Mouse (Mus musculus): Measurements from ENCODE around the gene Tmcc2.

Gene Tmcc2

DNA sequence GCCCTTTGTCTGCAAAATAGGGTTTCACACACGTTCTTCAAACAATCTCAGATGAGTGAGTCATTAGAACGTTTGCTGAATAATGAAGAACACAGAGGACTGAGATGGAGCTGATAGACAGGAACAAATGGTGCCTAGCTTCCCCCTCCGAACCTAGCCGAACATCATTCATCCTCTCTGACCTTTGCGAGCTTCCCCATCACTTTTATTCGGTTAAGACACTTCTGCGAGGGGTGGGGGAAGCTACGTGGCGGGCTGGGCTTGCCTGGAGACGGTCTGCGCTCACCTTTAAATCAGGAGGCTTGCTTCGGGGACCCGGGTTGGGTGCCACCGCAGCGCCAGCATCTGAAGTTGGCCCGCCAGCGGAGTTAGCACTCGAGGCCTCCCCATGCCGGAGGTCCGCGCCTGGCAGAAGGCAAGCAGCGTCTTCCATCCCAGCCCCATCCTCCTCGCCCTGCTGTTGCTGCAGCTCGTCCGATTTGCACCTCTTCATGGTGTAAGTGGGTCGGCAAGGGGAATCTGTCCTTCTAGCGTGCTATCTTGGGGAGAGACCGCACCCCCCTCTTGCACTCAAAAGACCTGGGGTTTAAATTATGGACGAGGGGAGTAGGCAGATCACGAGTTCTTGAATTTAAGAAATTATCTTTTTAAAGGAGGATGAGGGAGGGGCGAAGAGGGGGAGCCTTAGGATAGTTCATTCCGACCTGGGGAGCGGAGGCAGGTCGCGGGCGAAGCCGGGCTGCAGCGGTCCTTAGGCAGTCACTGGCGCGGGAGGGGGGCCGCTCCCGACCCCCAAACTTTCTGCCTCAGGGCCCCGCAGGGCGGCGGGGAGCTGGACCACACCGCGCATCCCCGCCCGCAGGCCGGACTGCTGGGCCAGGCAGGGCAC, at the start of gene Tmcc2:
Tmcc2 (minus strand) TSS at position 591 of the 889 bp plus-strand sequence.
- peak; percentile 58 to 72 for DNase-seq

DNA sequence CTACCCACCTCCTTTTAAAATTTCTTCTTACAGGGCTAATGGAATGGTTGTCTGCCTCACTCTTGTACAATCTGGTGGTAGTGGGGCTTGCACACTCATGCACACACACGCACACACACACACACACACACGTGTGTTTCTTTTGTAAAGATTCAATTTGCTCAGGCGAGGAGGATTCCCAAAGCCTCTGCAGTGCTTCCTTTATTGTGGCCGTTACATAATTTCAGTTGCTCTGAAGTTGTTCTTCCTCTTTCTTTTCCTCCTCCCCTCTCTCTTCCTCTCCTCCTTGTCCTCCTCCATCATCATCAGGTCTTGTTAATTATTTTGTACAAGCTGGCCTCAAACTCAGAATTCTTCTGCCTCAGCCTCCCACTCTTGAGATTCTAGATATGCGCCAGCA, 46.3 kb upstream of the Tmcc2 start:
- DNase-seq, result no peak

DNA sequence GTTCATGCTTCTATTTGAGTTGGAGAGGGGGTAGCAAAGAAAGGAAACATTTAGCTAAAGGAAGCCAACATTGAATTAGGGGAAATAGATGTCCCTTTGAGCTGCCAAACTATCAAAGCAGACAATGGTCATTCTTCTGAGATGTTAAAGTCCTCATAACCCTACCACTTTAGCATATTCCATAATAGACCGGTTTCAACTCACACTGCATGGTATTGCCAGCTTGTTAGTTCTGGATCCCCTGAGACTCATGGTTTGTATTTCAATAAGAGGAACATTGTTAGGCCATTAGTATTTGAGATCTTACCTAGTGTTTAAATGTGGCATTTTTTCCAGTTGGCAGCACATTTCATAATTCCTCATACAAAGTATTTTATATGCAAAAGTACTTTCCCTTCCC, 45.9 kb upstream of the Tmcc2 start:
- DNase-seq, result no peak

DNA sequence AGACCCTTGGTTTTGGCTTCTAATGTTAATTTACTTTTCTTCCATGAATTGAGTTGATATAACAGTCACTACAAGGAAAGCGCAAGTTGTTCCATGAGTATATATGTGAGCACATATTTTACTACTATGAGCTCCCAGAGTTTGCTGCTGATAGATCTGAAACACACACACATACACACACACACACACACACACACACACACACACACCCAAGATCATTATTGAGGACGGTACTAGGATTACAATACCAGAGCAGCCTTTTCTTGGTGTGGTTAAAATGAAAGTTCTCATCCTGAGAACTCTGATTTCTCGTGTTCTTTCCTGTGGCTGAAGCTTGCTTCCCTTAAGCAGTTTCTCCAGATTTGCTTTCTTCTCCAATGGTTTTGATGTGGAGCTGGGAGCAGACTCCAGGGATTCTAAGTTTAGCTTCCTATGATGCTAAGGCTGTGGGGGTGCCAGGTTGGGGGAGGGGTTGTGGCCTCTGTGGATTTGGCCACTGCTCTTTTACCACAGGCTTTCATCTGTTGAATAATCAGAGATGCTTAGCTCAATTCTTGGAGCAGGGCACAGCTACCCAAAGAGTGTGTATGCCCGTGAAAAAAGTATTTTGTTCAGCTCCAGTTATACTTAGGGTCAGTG, 45.4 kb upstream of the Tmcc2 start:
- no peak for DNase-seq

DNA sequence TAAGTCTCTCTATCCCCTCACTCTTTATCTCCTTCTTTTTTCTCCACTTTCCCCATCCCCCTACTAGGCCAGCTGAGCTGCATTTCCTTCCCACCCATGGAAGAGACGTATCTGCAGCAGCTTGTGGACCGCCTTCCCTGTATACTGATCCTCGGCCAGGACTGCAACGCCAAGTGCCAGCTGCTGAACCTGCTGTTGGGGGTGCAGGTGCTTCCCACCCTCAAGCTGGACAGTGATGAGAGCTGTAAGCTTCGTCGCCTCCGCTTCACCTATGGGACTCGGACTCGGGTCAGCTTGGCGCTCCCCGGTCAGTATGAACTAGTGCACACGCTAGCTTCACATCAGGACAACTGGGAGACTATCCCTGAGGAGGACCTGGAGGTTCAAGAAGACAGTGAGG, 43.0 kb upstream of the Tmcc2 start:
- DNase-seq, result no peak

DNA sequence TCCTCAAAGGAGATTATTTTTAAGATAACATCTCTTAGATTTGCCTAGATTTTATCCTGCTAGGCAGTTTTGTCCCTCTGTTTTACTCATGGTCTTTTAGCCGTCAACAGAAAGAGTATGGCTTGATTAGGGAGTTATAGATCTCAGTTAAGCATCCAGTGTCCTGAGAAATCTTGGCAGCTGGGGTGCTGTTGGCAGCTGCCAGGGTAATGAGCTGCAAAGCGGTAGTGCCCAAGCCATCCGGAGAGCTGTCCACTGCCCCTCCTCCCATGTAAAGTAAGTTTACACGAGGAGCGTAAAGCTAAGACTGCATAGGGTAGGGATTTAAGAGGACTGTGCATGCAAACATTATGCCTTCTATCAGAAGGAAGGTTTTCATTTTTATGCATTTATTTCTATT, 42.3 kb upstream of the Tmcc2 start:
- DNase-seq, result no peak

DNA sequence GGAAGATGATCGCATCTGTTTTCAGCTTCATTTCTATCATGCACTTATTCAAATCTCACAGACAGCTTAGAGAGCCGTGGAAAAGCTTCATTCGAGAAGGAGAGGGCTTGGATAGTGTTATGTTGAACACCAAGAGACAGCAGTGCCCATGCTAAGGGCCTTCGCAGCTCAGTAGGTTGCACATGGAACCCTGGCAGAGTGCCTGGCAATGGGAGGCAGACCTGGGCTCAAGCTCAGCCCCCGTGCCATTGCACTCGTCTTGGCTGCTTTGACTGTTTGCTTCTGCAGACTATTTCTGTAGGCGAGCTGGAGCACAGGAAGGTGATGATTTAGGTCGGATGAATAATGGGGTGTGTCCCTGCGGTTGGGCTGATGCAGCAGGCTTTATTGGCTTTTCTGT, 40.6 kb upstream of the Tmcc2 start:
- peak; percentile 55 to 56 for DNase-seq

DNA sequence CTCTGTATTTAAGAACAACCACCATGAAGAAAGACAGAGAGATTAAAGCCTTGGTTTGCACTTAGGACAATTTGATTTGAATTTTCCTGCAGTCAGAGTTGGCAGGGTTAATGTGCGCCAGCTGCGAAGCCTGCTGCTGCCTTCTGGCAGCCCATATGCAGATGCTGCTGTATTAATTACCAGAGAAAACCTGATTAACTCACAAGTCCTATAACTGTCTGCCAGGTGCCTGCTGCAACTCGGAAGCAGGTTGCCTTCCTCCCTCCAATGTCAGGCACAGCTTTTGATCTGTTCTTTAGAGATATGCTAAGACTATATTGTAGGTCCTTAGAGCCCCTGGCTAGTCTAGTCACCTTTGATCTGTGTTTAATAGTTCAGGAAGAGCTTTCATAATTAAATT, 39.7 kb upstream of the Tmcc2 start:
- DNase-seq, result no peak

DNA sequence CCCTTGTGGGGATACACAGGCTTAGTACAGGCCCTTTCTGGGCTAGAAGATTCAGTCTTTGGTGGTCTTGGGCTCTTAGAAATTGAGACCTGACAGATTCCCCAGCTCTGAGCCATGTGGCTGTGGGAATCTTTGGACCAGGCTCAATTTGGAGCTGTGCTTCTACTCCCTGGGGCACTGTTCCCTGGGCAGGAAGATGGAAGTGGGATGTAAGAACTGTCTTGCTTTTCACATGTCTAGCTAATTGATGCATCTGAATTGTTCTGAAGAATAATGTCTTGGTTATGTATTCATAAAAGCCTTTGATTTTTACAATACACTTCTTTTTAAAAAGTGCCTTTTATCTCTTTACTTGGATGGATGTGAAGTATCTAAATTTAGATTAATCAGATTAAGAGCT, 34.5 kb upstream of the Tmcc2 start:
- no peak for DNase-seq

DNA sequence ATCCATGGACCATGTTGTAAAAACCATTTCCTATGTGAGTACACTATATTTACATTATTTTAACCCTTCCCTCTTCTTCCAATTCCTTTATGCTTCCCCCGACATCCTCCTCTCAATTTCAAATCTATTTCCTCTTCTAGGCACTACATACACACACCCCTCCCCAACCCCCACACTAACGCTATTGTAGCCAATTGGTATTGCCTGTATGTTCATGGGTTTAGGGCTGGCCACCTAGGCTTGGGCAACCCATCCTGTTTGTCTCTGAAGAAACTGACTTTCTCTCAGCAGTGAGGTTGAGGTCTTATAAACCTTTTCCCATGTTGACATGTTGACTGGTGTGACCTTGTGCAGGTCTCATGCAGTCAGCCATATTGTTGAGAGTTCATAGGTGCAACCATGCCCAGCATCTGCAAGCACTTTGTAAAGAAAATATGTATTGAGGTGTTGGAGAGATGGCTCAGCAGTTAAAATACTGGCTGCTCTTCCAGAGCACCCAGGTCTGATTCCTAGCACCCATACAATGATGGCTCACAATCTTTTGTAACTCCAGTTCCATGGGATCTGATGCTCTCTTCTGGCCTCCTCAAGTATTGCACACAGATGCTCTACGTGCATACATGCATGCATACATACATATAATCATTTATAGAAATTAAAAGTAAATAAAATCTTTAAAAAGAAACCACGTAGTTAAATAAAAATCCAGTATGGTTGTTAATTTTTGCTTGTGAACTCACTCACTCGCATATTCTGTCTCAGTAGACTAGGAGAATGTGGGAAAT, 32.0 kb upstream of the Tmcc2 start:
- no peak for DNase-seq

DNA sequence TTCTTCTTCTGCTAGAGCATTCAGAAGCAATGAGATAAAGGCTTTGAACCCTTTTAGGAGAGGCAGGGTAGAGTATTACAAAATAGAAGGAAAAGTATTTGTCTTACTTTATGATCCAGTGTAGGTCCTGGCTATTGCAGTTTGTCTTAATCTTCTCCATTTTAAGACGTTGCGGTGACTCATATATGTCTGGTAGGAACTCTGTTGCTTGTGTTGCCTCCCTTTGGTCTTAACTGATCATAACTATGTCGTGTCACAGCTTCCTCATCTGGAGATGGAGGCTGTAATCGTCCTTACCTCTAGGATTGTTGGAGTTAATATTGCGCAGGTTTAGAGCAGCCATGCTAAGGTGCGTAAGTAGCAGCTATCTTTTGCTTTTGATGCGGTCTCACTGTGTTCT, 29.6 kb upstream of the Tmcc2 start:
- DNase-seq, result no peak

DNA sequence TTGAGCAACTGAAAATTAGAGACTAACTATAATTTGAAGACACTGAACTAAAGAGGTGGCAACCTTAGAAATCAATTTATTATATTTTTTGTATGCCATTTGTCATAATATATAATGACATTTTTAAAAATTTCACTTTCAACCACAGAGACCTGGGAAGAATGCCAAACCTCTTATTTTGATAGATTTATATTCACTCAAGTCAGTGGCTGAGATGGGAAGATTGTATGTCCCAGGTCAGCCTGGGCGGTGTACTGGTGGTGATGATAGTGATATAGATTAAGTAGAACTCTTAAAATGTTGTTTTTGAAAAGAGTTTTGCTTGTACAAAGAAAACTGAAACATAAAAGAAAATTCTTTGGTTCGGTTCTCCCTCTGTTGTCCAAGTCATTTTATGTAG, 29.1 kb upstream of the Tmcc2 start:
- DNase-seq, result no peak

DNA sequence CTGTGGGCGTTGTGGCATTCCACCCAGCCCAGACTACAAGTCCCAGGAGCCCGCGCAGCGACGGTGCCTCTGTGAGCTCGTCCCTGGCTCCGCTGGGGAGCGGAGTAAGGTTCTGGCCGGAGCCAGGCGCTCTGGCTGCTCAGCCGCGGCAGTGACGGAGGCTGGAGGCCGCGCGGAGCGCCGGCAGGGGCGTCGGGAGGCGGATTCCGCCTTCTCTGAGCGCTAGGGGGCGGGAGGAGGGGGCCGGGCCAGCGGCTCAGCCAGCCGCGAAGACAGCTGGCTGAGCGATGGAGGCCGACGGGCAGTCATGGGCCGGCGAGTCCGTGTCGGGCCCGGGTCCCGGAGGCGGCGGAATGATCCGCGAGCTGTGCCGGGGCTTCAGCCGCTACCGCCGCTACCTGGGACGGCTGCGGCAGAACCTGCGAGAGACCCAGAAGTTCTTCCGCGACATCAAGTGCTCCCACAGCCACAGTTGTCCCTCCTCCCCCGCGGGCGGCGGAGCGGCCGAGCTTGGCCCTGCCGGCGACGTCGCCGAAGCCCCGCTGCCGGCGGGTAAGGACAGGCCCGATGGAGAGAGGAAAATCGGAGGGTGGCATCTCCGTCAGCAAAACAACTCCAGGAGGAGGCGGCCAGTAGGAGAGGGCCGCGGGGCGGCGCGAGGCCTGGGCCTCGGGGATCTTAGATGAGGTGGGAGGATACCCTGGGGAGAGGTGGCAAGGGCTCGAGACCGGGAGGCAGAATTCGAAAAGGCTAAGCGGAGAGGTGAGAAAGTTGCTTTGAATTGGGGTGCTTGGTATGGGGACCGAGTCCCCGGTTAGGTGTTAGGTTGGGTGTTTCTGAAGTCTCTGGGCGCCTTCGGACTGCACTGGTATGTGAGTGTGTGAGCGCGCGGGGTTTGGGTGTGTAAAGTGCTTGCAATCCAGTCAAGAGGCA, 26.5 kb upstream of the Tmcc2 start, which contains the start of gene Dstyk:
Dstyk (plus strand) TSS at position 237 of the 933 bp plus-strand sequence.
- DNase-seq, result peak; percentile 92 to 94

DNA sequence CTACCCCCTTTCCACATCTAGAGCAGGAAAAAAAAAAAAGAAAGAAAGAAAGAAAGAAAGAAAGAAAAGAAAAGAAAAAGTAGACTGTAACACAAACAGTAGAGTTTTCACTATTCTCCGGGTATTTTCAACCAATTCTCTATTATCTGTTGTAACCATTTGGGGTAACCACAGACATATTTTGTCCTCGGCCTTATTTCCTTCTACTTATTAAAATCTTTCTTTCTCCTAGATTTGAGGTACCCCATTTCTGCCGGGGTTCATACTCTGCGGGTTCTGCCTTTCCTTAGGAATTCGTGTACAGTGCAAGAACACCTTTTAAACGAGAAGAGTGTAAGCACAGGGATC, 25.8 kb upstream of the Tmcc2 start:
- no peak for DNase-seq

DNA sequence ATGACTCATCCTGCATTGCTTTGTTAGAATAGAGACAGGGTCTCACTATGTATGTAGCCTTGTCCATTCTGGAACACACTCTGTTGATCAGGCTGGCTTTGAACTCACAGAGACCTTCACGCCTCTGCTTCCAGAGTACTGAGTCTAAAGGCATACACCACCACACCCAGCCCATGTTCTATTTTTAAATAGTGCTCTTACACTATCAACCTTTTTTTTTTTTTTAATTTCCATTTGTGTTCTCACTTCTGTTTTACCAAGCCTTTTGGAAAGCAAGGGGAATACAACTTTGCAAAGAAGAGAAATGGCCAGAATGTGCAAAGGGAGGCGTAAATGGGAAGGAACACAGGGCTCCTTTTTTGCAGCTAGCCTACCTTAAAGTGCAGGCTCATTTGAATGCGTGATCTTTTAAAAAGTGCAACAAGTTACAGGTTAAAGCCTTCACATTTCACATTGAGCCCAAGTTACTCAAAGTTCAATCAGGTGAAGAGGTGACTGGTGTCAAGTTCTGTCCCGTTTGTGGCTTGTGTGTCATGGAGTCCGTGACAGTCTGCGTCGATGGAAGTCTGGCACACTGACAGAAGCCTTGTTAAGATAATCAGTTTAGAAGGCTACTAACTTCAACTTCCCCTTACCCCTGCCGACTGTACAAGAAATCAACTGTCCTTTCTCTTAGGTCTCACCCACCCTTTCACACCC, 25.3 kb upstream of the Tmcc2 start:
- no peak for DNase-seq

DNA sequence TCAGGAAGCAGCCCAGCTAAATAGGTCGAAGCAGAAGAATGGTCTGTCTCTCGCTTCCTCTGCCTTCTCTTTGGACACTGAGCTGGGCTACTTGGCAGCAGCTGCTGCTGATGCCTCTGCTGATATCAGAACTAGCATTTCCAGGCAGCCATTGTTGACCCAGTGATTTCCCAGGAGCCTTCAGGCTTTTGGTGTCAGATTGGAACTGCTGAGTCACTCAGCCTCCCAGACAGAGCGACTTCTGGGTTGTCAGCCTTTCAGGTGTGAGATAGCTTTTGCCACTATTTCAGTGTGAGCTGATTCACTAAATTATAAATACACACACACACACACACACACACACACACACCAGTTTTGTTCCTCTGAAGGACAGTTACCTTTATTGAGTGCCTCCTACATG, 19.6 kb upstream of the Tmcc2 start:
- no peak for DNase-seq

DNA sequence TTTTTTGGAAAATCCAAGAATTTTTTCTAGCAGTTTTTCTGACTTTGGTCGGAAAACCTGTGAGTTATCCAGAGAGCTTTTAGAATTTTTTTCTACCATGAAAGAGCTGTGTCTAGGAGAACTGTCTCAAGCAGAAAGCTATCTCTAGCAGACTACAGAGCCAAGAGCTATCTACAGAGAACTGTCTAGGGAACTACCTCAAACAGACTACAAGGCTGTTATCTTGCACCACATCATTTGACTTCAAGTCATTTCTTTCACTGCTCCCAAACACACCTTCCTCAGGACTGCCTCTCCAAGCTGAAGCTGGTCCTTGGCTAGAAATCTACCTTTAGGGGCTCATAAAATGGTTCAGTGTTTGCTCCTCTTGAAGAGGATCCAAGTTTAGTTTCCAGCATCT, 10.8 kb upstream of the Tmcc2 start:
- DNase-seq, result no peak

DNA sequence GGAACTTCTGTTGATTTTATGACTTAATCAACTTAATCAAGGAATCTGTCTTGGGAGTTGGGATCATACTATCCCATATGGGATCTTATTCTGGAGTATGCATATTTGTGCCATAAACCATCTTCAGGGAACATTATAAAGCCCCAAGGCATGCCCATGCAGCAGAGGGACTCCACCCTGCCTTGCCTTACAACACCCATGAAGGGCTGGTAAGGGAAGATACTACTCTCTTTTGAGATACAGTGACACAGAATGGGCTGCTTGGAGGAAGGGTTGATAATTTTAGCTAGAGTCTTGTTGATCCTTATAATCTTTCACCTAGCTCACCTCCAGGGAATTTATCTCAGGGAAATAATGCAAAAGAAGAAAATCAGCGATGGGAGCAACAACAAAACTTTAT, 9.5 kb upstream of the Tmcc2 start:
- DNase-seq, result no peak

DNA sequence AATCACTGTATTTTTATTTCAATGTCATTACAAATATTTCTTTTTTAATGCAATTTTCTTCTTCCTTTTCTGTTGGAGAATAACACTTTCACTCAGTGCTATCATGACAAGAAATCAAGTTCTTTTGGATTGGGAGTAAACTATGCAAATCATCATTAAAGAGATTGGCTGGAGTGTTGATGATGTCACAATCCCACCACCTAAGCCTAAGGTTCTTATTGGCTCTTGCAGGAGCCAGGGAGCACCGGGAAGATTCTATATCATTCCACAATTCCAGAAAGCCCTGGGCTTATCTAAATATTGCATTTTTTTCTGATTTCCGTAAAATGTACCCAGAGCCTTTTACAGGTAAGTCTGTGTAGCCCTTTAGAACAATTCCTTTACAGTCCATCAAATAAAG, 5.6 kb upstream of the Tmcc2 start:
- no peak for DNase-seq

DNA sequence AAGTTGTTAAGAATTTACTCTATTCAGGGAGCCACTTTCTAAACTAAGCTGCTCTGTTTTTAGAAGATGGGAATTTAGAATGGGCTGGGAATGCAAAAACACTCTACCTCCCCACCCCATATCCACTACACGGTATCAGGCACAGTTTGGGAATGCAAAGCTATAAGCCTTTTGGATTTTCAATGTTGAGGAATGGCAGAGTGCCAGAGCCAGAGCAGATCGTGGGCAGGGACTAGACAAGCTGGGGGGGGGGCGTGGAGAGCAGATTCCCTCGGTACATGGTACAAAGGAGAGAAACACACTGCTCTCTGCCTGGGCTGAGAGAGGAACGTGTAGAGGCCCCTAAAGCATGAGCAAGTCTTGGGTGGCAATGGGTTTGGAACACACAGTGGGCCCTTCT, 1.8 kb upstream of the Tmcc2 start:
- DNase-seq, result peak in 1 of 2 experiments; percentile 9

DNA sequence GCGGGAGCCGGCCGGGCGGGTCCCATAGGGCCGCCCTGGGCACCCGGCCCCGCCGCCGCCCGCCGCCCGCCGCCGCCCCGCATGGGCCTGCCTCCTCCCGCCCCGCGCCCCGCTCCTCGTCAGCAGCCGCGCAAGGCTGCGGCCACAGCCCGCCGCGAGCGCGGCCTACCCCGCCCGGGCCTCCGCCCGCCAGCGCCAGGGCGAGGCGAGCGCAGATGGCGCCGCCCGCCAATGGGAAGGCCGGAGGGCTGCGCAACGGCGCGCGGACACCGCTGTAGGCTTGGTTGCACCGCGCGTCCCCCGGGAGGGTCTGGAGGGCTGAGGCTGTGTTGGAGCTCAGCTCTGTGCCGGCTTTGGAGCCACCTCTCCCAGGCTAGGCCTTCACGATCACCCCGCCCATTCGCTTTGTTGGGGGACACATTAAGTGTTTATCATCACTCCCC, 520 bp upstream of the Tmcc2 start:
- peak; percentile 87 to 91 for DNase-seq

Measured in cerebellum, adult 18-20 months (tissue).